Mouse (Mus musculus) kidney, embryonic 14.5 days (tissue): ENCODE results near the gene Zfp967. TPM values are rescaled to one million over a fixed set of nuclear protein-coding genes. Genes with fewer than 3 reads are reported as not detected.
"Not testable (repeated sequence)": the region's sequence is repeated elsewhere in the genome, so short reads cannot be mapped to it uniquely, and the experiment has no call there.

Source experiments
- ATAC-seq: fragments of 200-750 bp; cut with Nextera tagmentation; 2 replicates; pipeline ENCODE4 v1.8.0; 2017; ENCODE audit warnings: moderate number of reproducible peaks, mild to moderate bottlenecking, moderate TSS enrichment, moderate library complexity; ENCODE audit not compliant: low FRiP score, low TSS enrichment
- H3K27ac ChIP-seq: fragments of 300-500 bp; sonication (generic); 2 replicates; pipeline ENCODE4 v1.5.1; 2014; ENCODE audit warnings: low read depth, mild to moderate bottlenecking, low read length, moderate library complexity, mixed read lengths
- H3K27me3 ChIP-seq: fragments of 300-500 bp; sonication (generic); 2 replicates; pipeline ENCODE4 v1.6.1; 2014; ENCODE audit warnings: mild to moderate bottlenecking, low read length; ENCODE audit not compliant: control insufficient read depth, insufficient read depth
- H3K36me3 ChIP-seq: fragments of 300-500 bp; sonication (generic); 2 replicates; pipeline ENCODE4 v1.6.1; 2014; ENCODE audit warnings: low read length, mixed read lengths; ENCODE audit not compliant: control insufficient read depth, insufficient read depth
- H3K4me1 ChIP-seq: fragments of 300-500 bp; sonication (generic); 2 replicates; pipeline ENCODE4 v1.6.1; 2014; ENCODE audit warnings: low read length, mixed read lengths; ENCODE audit not compliant: control insufficient read depth, insufficient read depth
- H3K4me2 ChIP-seq: fragments of 300-500 bp; sonication (generic); replicated peaks from 2 replicates; pipeline ENCODE4 v1.6.1; 2014; ENCODE audit warnings: low read depth, mild to moderate bottlenecking, low read length
- H3K4me3 ChIP-seq: fragments of 300-500 bp; sonication (generic); 2 replicates; pipeline ENCODE4 v1.5.1; 2014; ENCODE audit warnings: mild to moderate bottlenecking, low read length
- H3K9ac ChIP-seq: fragments of 300-500 bp; sonication (generic); 2 replicates; pipeline ENCODE4 v1.6.1; 2014; ENCODE audit warnings: low read depth, mild to moderate bottlenecking, low read length, moderate library complexity
- H3K9me3 ChIP-seq: fragments of 300-500 bp; sonication (generic); 2 replicates; pipeline ENCODE4 v1.6.1; 2016; ENCODE audit warnings: low read length; ENCODE audit not compliant: control insufficient read depth
- WGBS: fragments of 180-500 bp; shearing (Covaris S2); extraction: QIAGEN DNeasy Blood & Tissue Kit; methylation state at CpG from one replicate; pipeline ENCODE4 v1.1.7; 2014; 5-methylcytosine and 5-hydroxymethylcytosine counted together
- polyA plus RNA-seq: library from polyadenylated mRNA; unstranded; fragments of >200 nt; fragmentation: Nextera tagmentation; extraction: Ambion mirVana; gene quantifications from 2 replicates; pipeline ENCODE4 v1.2.1, GENCODE M21; 2014

The Zfp967 gene
- polyA plus RNA-seq: not detected in 2 replicates

- not testable (repeated sequence) for H3K4me2 ChIP-seq, H3K4me1 ChIP-seq, H3K9ac ChIP-seq, H3K4me3 ChIP-seq, H3K9me3 ChIP-seq, H3K27me3 ChIP-seq, H3K36me3 ChIP-seq, H3K27ac ChIP-seq, ATAC-seq
- WGBS: no CpG with 5 or more reads among the region's 9 CpGs
These were observed at the start of gene Zfp967 for GRCm38 (mm10) chr2:176520756-176521155. Zfp967 (plus strand) TSS chr2:176521056.

GRCm38 (mm10) chr2:176486683-176487082, 34.2 kb upstream of the Zfp967 start, which contains the start of gene Gm14434:
Gm14434 (minus strand) TSS chr2:176486783.
- not testable (repeated sequence) for H3K27ac ChIP-seq, H3K4me1 ChIP-seq, H3K27me3 ChIP-seq, H3K9me3 ChIP-seq, H3K9ac ChIP-seq, H3K4me2 ChIP-seq, H3K4me3 ChIP-seq, H3K36me3 ChIP-seq, ATAC-seq
- no CpG with 5 or more reads among the region's 4 CpGs for WGBS

Other genes with a start within 250 kb of the Zfp967 start
- not detected in 2 replicates for gene Gm11009, start 201.6 kb upstream of the Zfp967 start, polyA plus RNA-seq
- 15.0 and 16.2 TPM in 2 replicates for gene Gm14435, start 97.5 kb upstream of the Zfp967 start, polyA plus RNA-seq
- gene Gm14434, start 34.3 kb upstream of the Zfp967 start, polyA plus RNA-seq: 17.5 and 23.1 TPM in 2 replicates
- 11.5 and 26.2 TPM in 2 replicates for gene Gm14308, start 115.3 kb downstream of the Zfp967 start, polyA plus RNA-seq
- 9.0 and 11.3 TPM in 2 replicates for gene Zfp973, start 149.5 kb downstream of the Zfp967 start, polyA plus RNA-seq
- gene Gm14305, start 187.3 kb downstream of the Zfp967 start, polyA plus RNA-seq: 32.1 and 37.0 TPM in 2 replicates